Mouse (Mus musculus): ENCODE data around the gene Capg.

DNA sequence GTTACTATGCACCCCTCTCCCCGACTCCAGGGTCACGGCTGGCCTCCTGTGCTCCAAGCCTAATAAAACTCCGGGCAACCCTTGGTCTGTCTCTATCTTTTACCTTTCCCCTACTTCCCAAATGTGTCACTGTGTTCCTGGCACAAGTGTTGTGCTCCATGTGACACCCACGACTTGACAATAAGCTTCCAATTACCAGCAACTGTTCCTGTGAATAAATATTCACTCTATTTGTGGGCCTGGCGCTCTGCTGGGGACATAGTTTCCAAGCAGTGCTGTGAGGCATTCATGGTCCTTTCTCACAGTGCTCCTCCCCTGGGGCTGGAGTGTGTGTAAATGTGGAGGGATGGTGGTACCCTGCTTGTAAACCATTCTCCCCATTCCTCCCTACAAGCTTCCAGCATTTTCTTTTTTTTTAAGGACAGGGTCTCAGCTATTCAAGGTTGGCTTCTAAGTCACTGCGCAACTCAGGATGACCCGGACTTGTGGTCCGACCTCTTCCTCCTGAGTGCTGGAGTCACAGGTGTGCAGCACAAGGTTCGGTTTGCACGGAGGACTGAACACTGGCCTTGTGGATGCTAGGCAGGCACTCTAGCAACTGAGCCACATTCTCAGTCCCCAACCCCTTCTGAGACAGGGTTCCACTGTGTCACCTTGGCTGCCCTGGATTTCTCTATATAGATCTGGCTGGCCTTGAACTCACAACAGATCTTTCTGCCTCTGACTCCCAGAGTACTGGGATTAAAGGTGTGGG is 26.6 kb downstream of the Capg start:
- TF ChIP-seq CTCF (IDR thresholded peaks at IDR 0.05; ENCODE audit: extremely low read depth, insufficient read depth, low read length) (no peak), POLR2A (IDR thresholded peaks at IDR 0.05; ENCODE audit: extremely low read depth, insufficient read depth, low read length) (no peak)
